Comparison of ENCODE assay signal across 20 mouse cellular contexts in the genomic region with DNA sequence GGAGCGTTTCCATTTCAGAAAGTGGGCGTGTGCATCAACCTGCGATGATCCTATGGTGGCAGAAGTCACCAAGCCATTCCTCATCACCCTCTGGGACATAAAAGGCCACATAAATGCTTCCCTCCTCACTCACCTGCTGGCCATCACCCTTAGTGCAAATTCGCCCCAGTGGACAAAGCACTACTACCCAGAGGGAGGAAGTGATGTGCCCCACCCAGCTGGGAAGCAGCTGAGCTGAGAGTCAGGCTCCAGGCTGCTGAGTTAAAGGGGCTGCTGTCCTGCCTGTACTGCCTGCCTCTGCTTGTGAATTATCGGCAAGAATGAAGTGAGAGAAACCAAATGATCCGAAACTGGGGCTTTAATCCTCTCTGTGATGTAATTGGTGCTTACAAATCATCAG. TPM values are rescaled to one million over a fixed set of nuclear protein-coding genes. Genes with fewer than 3 reads are reported as not detected.
DNase-seq lines count a peak whose midpoint lies in the region; ATAC-seq and TF ChIP-seq lines count a peak whose summit lies in the region.
"Had no signal": no experiment of that assay in that cellular context is flagged by ENCODE, and none has a peak within 500 bp of the region (broad histone marks: within the 10 kb centered on the region; RNA-seq: fewer than 3 reads in every experiment).

No protein-coding gene starts in this region.

- TF ChIP-seq EP300 in liver, postnatal 0 days (IDR thresholded peaks at IDR 0.05; ENCODE audit: low read depth), result no peak

- no peak overlapping the region for H3K4me3 ChIP-seq in forebrain, embryonic 10.5 days
- H3K4me3 ChIP-seq in forebrain, embryonic 13.5 days, result no peak overlapping the region
- H3K4me3 ChIP-seq in liver, embryonic 11.5 days (ENCODE audit: low read depth, low read length), result no peak overlapping the region
- no peak overlapping the region for H3K4me3 ChIP-seq in liver, postnatal 0 days (ENCODE audit: low read depth, low read length)
- no peak overlapping the region for H3K4me3 ChIP-seq in limb, embryonic 10.5 days
- H3K4me3 ChIP-seq: forebrain, embryonic 12.5 days; limb, embryonic 12.5 days; midbrain, embryonic 12.5 days; neural tube, embryonic 15.5 days had no signal

- H3K27me3 ChIP-seq in forebrain, embryonic 10.5 days (ENCODE audit: poor library complexity, severe bottlenecking), result no peaks in the 10 kb centered on the region
- no peaks in the 10 kb centered on the region for H3K27me3 ChIP-seq in forebrain, embryonic 13.5 days
- H3K27me3 ChIP-seq in liver, embryonic 11.5 days (replicated peaks; ENCODE audit: control insufficient read depth, insufficient read depth, low read length), result no peaks in the 10 kb centered on the region
- H3K27me3 ChIP-seq in liver, postnatal 0 days (ENCODE audit: insufficient read depth, low read length), result no peaks in the 10 kb centered on the region
- no peaks in the 10 kb centered on the region for H3K27me3 ChIP-seq in limb, embryonic 10.5 days (ENCODE audit: low read depth, poor library complexity, severe bottlenecking)
- H3K27me3 ChIP-seq: forebrain, embryonic 12.5 days; limb, embryonic 12.5 days; midbrain, embryonic 12.5 days; neural tube, embryonic 15.5 days had no signal

- WGBS in forebrain, embryonic 10.5 days, result 80% methylated on average over 6 of the region's 6 CpGs
- 71% methylated on average over 6 of the region's 6 CpGs for WGBS in forebrain, embryonic 13.5 days
- 51% methylated on average over 6 of the region's 6 CpGs for WGBS in liver, embryonic 11.5 days
- 57% methylated on average over 6 of the region's 6 CpGs for WGBS in liver, postnatal 0 days (ENCODE audit: insufficient replicate concordance)
- 75% methylated on average over 6 of the region's 6 CpGs for WGBS in limb, embryonic 10.5 days

- no peak overlapping the region for H3K9ac ChIP-seq in forebrain, embryonic 13.5 days
- H3K9ac ChIP-seq in liver, embryonic 11.5 days (ENCODE audit: low read depth, low read length), result no peak overlapping the region
- no peak overlapping the region for H3K9ac ChIP-seq in liver, postnatal 0 days (replicated peaks)
- H3K9ac ChIP-seq: forebrain, embryonic 12.5 days; limb, embryonic 12.5 days; midbrain, embryonic 12.5 days; neural tube, embryonic 15.5 days had no signal

- H3K4me2 ChIP-seq in forebrain, embryonic 13.5 days, result no peak overlapping the region
- no peak overlapping the region for H3K4me2 ChIP-seq in liver, embryonic 11.5 days
- no peak overlapping the region for H3K4me2 ChIP-seq in liver, postnatal 0 days (ENCODE audit: low read depth, low read length)
- H3K4me2 ChIP-seq: forebrain, embryonic 12.5 days; limb, embryonic 12.5 days; midbrain, embryonic 12.5 days; neural tube, embryonic 15.5 days had no signal

- H3K4me1 ChIP-seq in forebrain, embryonic 10.5 days, result peaks cover 10% of the 10 kb centered on the region
- no peaks in the 10 kb centered on the region for H3K4me1 ChIP-seq in forebrain, embryonic 13.5 days
- H3K4me1 ChIP-seq in liver, embryonic 11.5 days (replicated peaks; ENCODE audit: control insufficient read depth, insufficient read depth, low read length), result peaks cover 32% of the 10 kb centered on the region
- peaks cover 30% of the 10 kb centered on the region for H3K4me1 ChIP-seq in liver, postnatal 0 days (ENCODE audit: insufficient read depth)
- H3K4me1 ChIP-seq in limb, embryonic 10.5 days, result peaks cover 20% of the 10 kb centered on the region
- H3K4me1 ChIP-seq: forebrain, embryonic 12.5 days; midbrain, embryonic 12.5 days; neural tube, embryonic 15.5 days had no signal

- H3K9me3 ChIP-seq in forebrain, embryonic 10.5 days, result no peaks in the 10 kb centered on the region
- no peaks in the 10 kb centered on the region for H3K9me3 ChIP-seq in forebrain, embryonic 13.5 days (replicated peaks)
- H3K9me3 ChIP-seq in liver, embryonic 11.5 days (ENCODE audit: control insufficient read depth, low read length), result no peaks in the 10 kb centered on the region
- H3K9me3 ChIP-seq in liver, postnatal 0 days (ENCODE audit: low read length), result no peaks in the 10 kb centered on the region
- no peaks in the 10 kb centered on the region for H3K9me3 ChIP-seq in limb, embryonic 10.5 days (replicated peaks)
- H3K9me3 ChIP-seq: forebrain, embryonic 12.5 days; limb, embryonic 12.5 days; midbrain, embryonic 12.5 days; neural tube, embryonic 15.5 days had no signal

- H3K36me3 ChIP-seq in forebrain, embryonic 10.5 days (replicated peaks), result no peaks in the 10 kb centered on the region
- no peaks in the 10 kb centered on the region for H3K36me3 ChIP-seq in forebrain, embryonic 13.5 days (ENCODE audit: poor library complexity, severe bottlenecking)
- no peaks in the 10 kb centered on the region for H3K36me3 ChIP-seq in liver, embryonic 11.5 days (ENCODE audit: control insufficient read depth, insufficient read depth, low read length)
- no peaks in the 10 kb centered on the region for H3K36me3 ChIP-seq in liver, postnatal 0 days (replicated peaks; ENCODE audit: insufficient read depth, low read length)
- no peaks in the 10 kb centered on the region for H3K36me3 ChIP-seq in limb, embryonic 10.5 days
- H3K36me3 ChIP-seq: forebrain, embryonic 12.5 days; limb, embryonic 12.5 days; midbrain, embryonic 12.5 days; neural tube, embryonic 15.5 days had no signal

- peak overlapping the region; percentile 51; the same call in 1 of the 2 replicates for H3K27ac ChIP-seq in forebrain, embryonic 10.5 days
- no peak overlapping the region for H3K27ac ChIP-seq in forebrain, embryonic 13.5 days
- peak overlapping the region; percentile 30; the same call in 1 of the 2 replicates for H3K27ac ChIP-seq in liver, embryonic 11.5 days (ENCODE audit: low read depth, low read length)
- no peak overlapping the region for H3K27ac ChIP-seq in liver, postnatal 0 days (ENCODE audit: low read depth)
- peak overlapping the region; percentile 56; the same call in 1 of the 2 replicates for H3K27ac ChIP-seq in limb, embryonic 10.5 days
- H3K27ac ChIP-seq: limb, embryonic 12.5 days; midbrain, embryonic 12.5 days; neural tube, embryonic 15.5 days had no signal

- TF ChIP-seq CTCF in liver, postnatal 0 days (IDR thresholded peaks at IDR 0.05; ENCODE audit: low read depth), result no peak

- no peak for DNase-seq in forebrain, embryonic 10.5 days (ENCODE audit: extremely low spot score, low spot score)
- DNase-seq in liver, embryonic 11.5 days (ENCODE audit: low spot score), result no peak
- DNase-seq in liver, postnatal 0 days, result no peak
- DNase-seq in limb, embryonic 10.5 days (ENCODE audit: low spot score), result no peak
- DNase-seq in spleen, postnatal 4 days (ENCODE audit: low spot score in 2 of 2), result no peak
- DNase-seq in lung, postnatal 10 days, result no peak
- DNase-seq: adrenal gland, adult 8-10 months; cerebellum, adult 8-10 months; gastrocnemius, postnatal 10 days; kidney, postnatal 36 days; layer of hippocampus, postnatal 36 days; lung, adult 2 months; lung, postnatal 4 days had no signal

- ATAC-seq in forebrain, embryonic 13.5 days, result no peak
- ATAC-seq in liver, embryonic 11.5 days (replicated peaks; ENCODE audit: low FRiP score), result peak; percentile 66
- ATAC-seq in liver, postnatal 0 days, result no peak
- ATAC-seq in megakaryocyte-erythroid progenitor cell, adult 5-6 weeks (replicated peaks; ENCODE audit: low FRiP score, low TSS enrichment, poor library complexity, severe bottlenecking), result peak; percentile 61
- ATAC-seq: activated CD4-positive, CD25-positive, alpha-beta regulatory T cell, adult 4 months had no signal

RNA-seq across cellular contexts. Expression of a gene that starts 49.9 kb away (rescaled TPM):
- 54.6 and 68.6 TPM in 2 replicates for polyA plus RNA-seq in forebrain, embryonic 10.5 days (2016; fragmentation: Nextera tagmentation; extraction: Ambion mirVana)
- 57.8 and 72.7 TPM in 2 replicates for polyA plus RNA-seq in forebrain, embryonic 13.5 days (2015; fragmentation: Nextera tagmentation; extraction: Ambion mirVana)
- 38.1 and 43.4 TPM in 2 replicates for polyA plus RNA-seq in liver, embryonic 11.5 days (2014; fragmentation: Nextera tagmentation; extraction: Ambion mirVana)
- polyA plus RNA-seq in liver, postnatal 0 days (2015; fragmentation: Nextera tagmentation; extraction: Ambion mirVana), result 85.5 and 88.8 TPM in 2 replicates
- polyA plus RNA-seq in limb, embryonic 10.5 days (2016; fragmentation: Nextera tagmentation; extraction: Ambion mirVana), result 46.7 and 49.5 TPM in 2 replicates
- 9.2 and 21.2 TPM in 2 replicates for total RNA-seq in megakaryocyte-erythroid progenitor cell, adult 5-6 weeks (2014; fragmentation: Nextera tagmentation)
- 17.1 and 26.4 TPM in 2 replicates for total RNA-seq in megakaryocyte-erythroid progenitor cell, adult 5-6 weeks (2017)

Comparison
In these comparisons a context has a peak if more than half of its experiments do, and no peak if none do; other contexts are left out.
1. H3K27ac ChIP-seq: peak in forebrain, embryonic 10.5 days (single experiment), liver, embryonic 11.5 days (single experiment) and limb, embryonic 10.5 days (single experiment); none in forebrain, embryonic 13.5 days (single experiment) and liver, postnatal 0 days (single experiment).
2. ATAC-seq: peak in liver, embryonic 11.5 days (single experiment) and megakaryocyte-erythroid progenitor cell, adult 5-6 weeks (single experiment); none in forebrain, embryonic 13.5 days (single experiment) and liver, postnatal 0 days (single experiment).